Mouse (Mus musculus) ES-Bruce4 (cell line): ENCODE data around the gene Slc12a9. TPM values are rescaled to one million over a fixed set of nuclear protein-coding genes. Genes with fewer than 3 reads are reported as not detected.
"Not testable (repeated sequence)": the region's sequence is repeated elsewhere in the genome, so short reads cannot be mapped to it uniquely, and the experiment has no call there.

Experiments
- H3K27ac ChIP-seq: 2 replicates; pipeline ENCODE4 v1.5.1; 2012; ENCODE audit warnings: low read length, inconsistent platforms; ENCODE audit not compliant: insufficient read depth
- H3K27me3 ChIP-seq: 2 replicates; pipeline ENCODE4 v1.6.1; 2012; ENCODE audit warnings: mild to moderate bottlenecking, low read length, inconsistent platforms; ENCODE audit not compliant: control insufficient read depth, poor library complexity, insufficient read depth, severe bottlenecking
- H3K36me3 ChIP-seq: 2 replicates; pipeline ENCODE4 v1.6.1; 2012; ENCODE audit warnings: inconsistent platforms, mild to moderate bottlenecking, low read length, moderate library complexity; ENCODE audit not compliant: control insufficient read depth, poor library complexity, insufficient read depth, severe bottlenecking
- H3K4me1 ChIP-seq: one replicate; pipeline ENCODE4 v1.8.1; 2011; ENCODE audit warnings: low read length; ENCODE audit not compliant: control insufficient read depth, insufficient read depth
- H3K4me3 ChIP-seq: 2 replicates; pipeline ENCODE4 v1.5.1; 2011; ENCODE audit warnings: low read depth, mild to moderate bottlenecking, low read length
- H3K9ac ChIP-seq: 2 replicates; pipeline ENCODE4 v1.6.1; 2012; ENCODE audit warnings: low read depth, mild to moderate bottlenecking, inconsistent platforms; ENCODE audit not compliant: poor library complexity, severe bottlenecking
- H3K9me3 ChIP-seq: replicated peaks from 2 replicates; pipeline ENCODE4 v1.6.1; 2012; ENCODE audit warnings: mild to moderate bottlenecking, low read length, inconsistent platforms; ENCODE audit not compliant: control insufficient read depth, poor library complexity, insufficient read depth, severe bottlenecking
- CTCF ChIP-seq: IDR thresholded peaks from one replicate; pipeline ENCODE4 v1.8.1; 2011; ENCODE audit warnings: low read depth, low read length
- EP300 ChIP-seq: IDR thresholded peaks from 2 replicates; pipeline ENCODE4 v1.6.1; 2011; ENCODE audit warnings: low read depth, low read length; ENCODE audit not compliant: insufficient read depth
- POLR2A ChIP-seq: IDR thresholded peaks from one replicate; pipeline ENCODE4 v1.8.1; 2011; ENCODE audit warnings: low read length; ENCODE audit not compliant: insufficient read depth
- polyA plus RNA-seq: library from polyadenylated mRNA; stranded (reverse); fragments of >200 nt; gene quantifications from 2 replicates; pipeline ENCODE4 v1.2.4, GENCODE M21; 2011; ENCODE audit warnings: low read depth; ENCODE audit not compliant: missing spikeins, insufficient read depth, insufficient read length

The Slc12a9 gene
- polyA plus RNA-seq, 1 experiment: 8.8 TPM

GRCm38 (mm10) chr5:137285986-137286385, 47.4 kb downstream of the Slc12a9 start:
- no peak for TF ChIP-seq POLR2A
- TF ChIP-seq CTCF: no peak
- TF ChIP-seq EP300: no peak
- H3K4me3 ChIP-seq: no peak overlapping the region
- H3K4me1 ChIP-seq: no peaks in the 10 kb centered on the region
- H3K9ac ChIP-seq: no peak overlapping the region
- no peaks in the 10 kb centered on the region for H3K36me3 ChIP-seq
- no peaks in the 10 kb centered on the region for H3K9me3 ChIP-seq
- H3K27me3 ChIP-seq: peaks cover 9% of the 10 kb centered on the region; the same call in 1 of the 2 replicates
- no peak overlapping the region for H3K27ac ChIP-seq

DNA sequence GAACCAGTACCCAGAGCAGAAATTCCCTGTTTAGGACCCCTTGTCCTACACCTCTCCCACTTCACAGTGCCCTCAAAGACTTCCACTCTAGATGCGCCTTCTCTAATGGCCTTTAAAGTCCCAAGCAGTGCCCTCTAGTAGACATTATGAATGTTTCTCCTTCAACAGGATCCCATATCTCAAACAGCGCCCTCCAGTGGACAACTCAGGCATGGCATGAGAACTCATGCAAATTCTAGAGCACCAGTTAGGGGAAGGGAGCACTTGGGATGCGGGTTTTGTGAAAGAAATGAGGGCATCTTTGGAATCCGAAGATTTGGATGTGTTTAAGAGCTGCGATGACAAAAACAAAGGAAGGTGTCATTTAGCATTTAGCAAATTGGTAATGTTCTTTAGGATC, 48.4 kb downstream of the Slc12a9 start:
- Histone ChIP-seq H3K9ac (no peak overlapping the region), H3K27me3 (peaks cover 9% of the 10 kb centered on the region; the same call in 1 of the 2 replicates), H3K9me3 (no peaks in the 10 kb centered on the region), H3K4me1 (no peaks in the 10 kb centered on the region), H3K4me3 (no peak overlapping the region), H3K36me3 (no peaks in the 10 kb centered on the region), H3K27ac (no peak overlapping the region)
- TF ChIP-seq POLR2A: no peak
- peak; percentile 36 for TF ChIP-seq CTCF

DNA sequence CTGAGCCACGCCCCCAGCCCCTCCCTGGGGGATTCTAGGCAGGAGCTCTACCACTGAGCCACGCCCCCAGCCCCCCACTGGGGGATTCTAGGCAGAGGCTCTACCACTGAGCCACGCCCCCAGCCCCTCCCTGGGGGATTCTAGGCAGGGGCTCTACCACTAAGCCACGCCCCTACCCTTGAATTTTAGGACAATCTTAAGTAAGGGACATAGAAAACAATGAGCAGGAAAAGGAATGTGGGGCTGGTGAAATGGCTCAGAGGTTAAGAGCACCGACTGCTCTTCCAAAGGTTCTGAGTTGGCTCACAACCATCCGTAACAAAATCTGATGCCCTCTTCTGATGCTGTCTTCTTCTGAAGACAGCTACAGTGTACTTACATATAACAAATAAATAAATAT, 49.0 kb downstream of the Slc12a9 start:
- not testable (repeated sequence) for H3K9me3 ChIP-seq, H3K36me3 ChIP-seq, H3K4me3 ChIP-seq, H3K27me3 ChIP-seq, H3K27ac ChIP-seq, H3K4me1 ChIP-seq, H3K9ac ChIP-seq

GRCm38 (mm10) chr5:137277360-137278342, 55.7 kb downstream of the Slc12a9 start:
- Histone ChIP-seq H3K27ac (no peak overlapping the region), H3K9me3 (0 out of 2 replicates have a peak, but pooled peaks cover 3% of the 10 kb centered on the region), H3K27me3 (no peaks in the 10 kb centered on the region), H3K4me3 (no peak overlapping the region), H3K9ac (no peak overlapping the region), H3K4me1 (no peaks in the 10 kb centered on the region), H3K36me3 (no peaks in the 10 kb centered on the region)
- TF ChIP-seq POLR2A (no peak), CTCF (peak; percentile 35)

GRCm38 (mm10) chr5:137268131-137268910, 65.1 kb downstream of the Slc12a9 start:
- TF ChIP-seq EP300 (peak; percentile 50; the same call in 1 of the 2 replicates), CTCF (no peak), POLR2A (no peak)
- Histone ChIP-seq H3K4me3 (peak overlapping the region; percentile 46), H3K27me3 (no peaks in the 10 kb centered on the region), H3K4me1 (no peaks in the 10 kb centered on the region), H3K36me3 (no peaks in the 10 kb centered on the region), H3K9ac (peak overlapping the region; percentile 20; the same call in 1 of the 2 replicates), H3K9me3 (no peaks in the 10 kb centered on the region), H3K27ac (peak overlapping the region; percentile 69; the same call in 1 of the 2 replicates)

DNA sequence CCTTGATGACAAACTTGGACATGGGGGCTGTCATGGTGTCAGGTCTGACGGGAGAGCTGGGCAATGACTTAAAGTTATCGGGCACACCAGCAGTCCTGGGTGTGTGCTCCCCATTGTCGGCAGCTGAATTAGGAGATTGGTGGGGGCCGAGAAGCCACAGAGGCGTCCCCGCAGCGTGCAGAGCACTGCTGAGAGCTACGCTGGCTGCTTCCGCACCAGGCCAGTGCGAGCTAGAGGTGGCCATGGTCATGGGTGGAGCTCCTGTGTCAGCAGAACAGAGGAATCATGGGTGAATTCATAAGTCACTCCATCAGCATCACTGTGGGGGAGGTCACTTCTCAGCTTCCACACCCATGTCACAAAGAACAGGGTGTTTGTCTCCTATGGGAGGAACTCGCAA, 68.6 kb downstream of the Slc12a9 start:
- Histone ChIP-seq H3K4me1 (no peaks in the 10 kb centered on the region), H3K27ac (no peak overlapping the region), H3K36me3 (no peaks in the 10 kb centered on the region), H3K27me3 (no peaks in the 10 kb centered on the region), H3K9ac (no peak overlapping the region), H3K4me3 (no peak overlapping the region), H3K9me3 (no peaks in the 10 kb centered on the region)
- TF ChIP-seq EP300 (no peak), CTCF (no peak), POLR2A (no peak)

Other genes starting within 250 kb of the Slc12a9 start
- 15.2 and 16.1 TPM in 2 replicates for gene Trim56, start 217.4 kb downstream of the Slc12a9 start, polyA plus RNA-seq
- not detected in 2 replicates for gene Muc3, start 184.3 kb downstream of the Slc12a9 start, polyA plus RNA-seq
- 2.2 and 2.5 TPM in 2 replicates for gene Muc3a, start 121.2 kb downstream of the Slc12a9 start, polyA plus RNA-seq
- gene Ache, start 46.1 kb downstream of the Slc12a9 start, polyA plus RNA-seq: 0.31 TPM in 1 of 2 replicates, not detected in the other
- gene Ufsp1, start 39.0 kb downstream of the Slc12a9 start, polyA plus RNA-seq: 6.4 and 8.7 TPM in 2 replicates
- 121 and 139 TPM in 2 replicates for gene Srrt, start 25.9 kb downstream of the Slc12a9 start, polyA plus RNA-seq
- gene Trip6, start 19.2 kb downstream of the Slc12a9 start, polyA plus RNA-seq: 22.2 and 23.2 TPM in 2 replicates
- 17.1 and 20.7 TPM in 2 replicates for gene Ephb4, start 16.5 kb upstream of the Slc12a9 start, polyA plus RNA-seq
- 0.04 TPM in 1 of 2 replicates, not detected in the other for gene Zan, start 143.5 kb upstream of the Slc12a9 start, polyA plus RNA-seq
- gene Pop7, start 168.9 kb upstream of the Slc12a9 start, polyA plus RNA-seq: 14.4 and 15.0 TPM in 2 replicates
- 33.5 and 37.9 TPM in 2 replicates for gene Gigyf1, start 185.0 kb upstream of the Slc12a9 start, polyA plus RNA-seq
- not detected in 2 replicates for gene Epo, start 199.6 kb upstream of the Slc12a9 start, polyA plus RNA-seq
- 208 and 237 TPM in 2 replicates for gene Gnb2, start 199.9 kb upstream of the Slc12a9 start, polyA plus RNA-seq
- not detected in 2 replicates for gene Actl6b, start 219.9 kb upstream of the Slc12a9 start, polyA plus RNA-seq
- gene Tfr2, start 236.2 kb upstream of the Slc12a9 start, polyA plus RNA-seq: 2.3 and 5.4 TPM in 2 replicates